Mouse (Mus musculus) cortical plate, adult 2 months (tissue): Measurements from ENCODE around the gene Wdr90.

ENCODE experiments used
- CTCF ChIP-seq: fragments of 200-500 bp; IDR thresholded peaks from 2 replicates; pipeline ENCODE4 v1.5.1; 2011; ENCODE audit warnings: mild to moderate bottlenecking, control low read depth, low read length; ENCODE audit not compliant: insufficient read depth; ENCODE audit errors: extremely low read depth
- POLR2A ChIP-seq: fragments of 200-500 bp; IDR thresholded peaks from 2 replicates; pipeline ENCODE4 v1.6.1; 2011; ENCODE audit warnings: mild to moderate bottlenecking, low read length, control low read depth; ENCODE audit not compliant: insufficient read depth; ENCODE audit errors: extremely low read depth

DNA sequence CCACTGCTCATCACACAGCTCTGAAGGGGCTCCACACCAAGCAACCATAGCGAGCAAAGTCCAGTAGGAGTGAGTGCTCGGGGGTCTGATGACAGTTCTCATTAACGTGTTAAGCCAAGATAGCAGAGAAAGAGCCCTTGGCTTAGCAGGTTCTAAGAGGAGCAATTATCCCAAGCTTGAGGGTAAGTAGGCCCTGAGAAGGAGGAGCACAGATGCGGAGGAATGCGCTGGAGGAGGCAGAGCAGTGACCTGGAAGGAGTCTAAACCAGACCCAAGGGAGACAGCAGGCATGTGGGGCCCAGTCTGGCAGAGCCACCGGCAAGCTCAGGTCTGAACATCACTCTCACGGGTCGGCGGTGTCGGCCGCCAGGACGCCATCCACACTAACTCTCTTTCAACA is 34.6 kb upstream of the Wdr90 start:
- TF ChIP-seq CTCF (no peak), POLR2A (no peak)
